Mouse (Mus musculus) heart, postnatal 36 days (tissue): ENCODE results near the gene Fcgr4. TPM values are rescaled to one million over a fixed set of nuclear protein-coding genes. Genes with fewer than 3 reads are reported as not detected.
"Not testable (repeated sequence)": the region's sequence is repeated elsewhere in the genome, so short reads cannot be mapped to it uniquely, and the experiment has no call there.

Source experiments
- DNase-seq, 2 experiments: peaks; one replicate each; pipeline ENCODE4 v3.0.0; 2021 to 2022
- intact Hi-C: fragments of 180-260 bp; cut with DNase I; formaldehyde crosslinking; loops from one replicate; pipeline ENCODE4 v1.15.1; 2025
- total RNA-seq, 2 experiments: library from RNA; stranded (reverse); gene quantifications; 2 replicates each; pipeline ENCODE4 v1.2.3; 2021

Gene Fcgr4
- total RNA-seq = under 1 TPM in 1 of 2 experiments, not detected in 1; 0.76 TPM

- no peak for DNase-seq
- intact Hi-C loops = no loop called here
Observed at GRCm38 (mm10) chr1:171018737-171019136, at the start of gene Fcgr4. Gene Fcgr4 (plus strand): TSS chr1:171018920.

DNA sequence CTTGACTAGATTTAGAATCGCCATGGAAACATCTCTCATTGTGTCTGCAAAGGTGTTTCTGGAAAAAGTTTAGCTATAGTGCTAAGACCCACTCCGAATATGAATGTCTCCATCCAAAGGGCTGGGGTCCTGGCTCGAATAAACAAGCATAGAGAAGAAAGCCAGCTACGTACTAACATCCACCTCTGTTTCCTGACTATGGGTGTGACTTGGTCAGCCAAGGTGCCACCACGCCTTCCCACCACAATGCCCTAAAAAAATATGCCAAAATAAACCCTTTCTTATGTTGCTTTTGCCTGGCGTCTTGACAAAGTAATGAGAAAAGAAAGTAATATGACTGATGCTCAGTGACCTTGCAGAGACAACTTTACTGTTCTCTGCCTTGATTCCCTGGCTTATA is 46.2 kb upstream of the Fcgr4 start:
- intact Hi-C loops = no loop called here
- no peak for DNase-seq

- DNase-seq = no peak
- intact Hi-C loops = no loop called here
Observed at GRCm38 (mm10) chr1:170972936-170973335, 45.8 kb upstream of the Fcgr4 start.

DNA sequence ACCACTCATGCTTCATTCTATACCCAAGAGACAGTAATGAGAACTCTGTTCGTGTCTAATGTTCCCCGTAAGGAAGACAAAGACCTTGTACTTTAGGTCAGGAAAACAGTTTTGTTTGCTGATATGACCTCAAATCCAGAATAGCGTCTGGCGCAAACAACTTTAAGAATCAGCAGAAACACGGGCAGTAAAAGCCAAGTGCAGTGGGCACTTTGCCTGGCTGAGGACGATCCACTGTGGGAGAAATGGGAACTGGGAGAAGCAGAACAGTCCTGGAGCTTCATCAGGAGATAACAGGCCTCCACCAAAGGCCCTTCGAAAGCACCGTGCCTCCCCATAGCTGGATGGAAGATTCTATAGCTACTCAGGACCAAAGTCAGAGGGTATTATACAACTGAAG is 44.5 kb upstream of the Fcgr4 start:
- intact Hi-C loops = no loop called here
- DNase-seq = no peak

GRCm38 (mm10) chr1:170974736-170975135 is 44.0 kb upstream of the Fcgr4 start:
- no peak for DNase-seq
- intact Hi-C loops = no loop called here

GRCm38 (mm10) chr1:170975350-170975749 is 43.4 kb upstream of the Fcgr4 start:
- intact Hi-C loops, DNase-seq: not testable (repeated sequence)

GRCm38 (mm10) chr1:170975751-170976161 is 43.0 kb upstream of the Fcgr4 start:
- DNase-seq = no peak
- intact Hi-C loops = no loop called here

DNA sequence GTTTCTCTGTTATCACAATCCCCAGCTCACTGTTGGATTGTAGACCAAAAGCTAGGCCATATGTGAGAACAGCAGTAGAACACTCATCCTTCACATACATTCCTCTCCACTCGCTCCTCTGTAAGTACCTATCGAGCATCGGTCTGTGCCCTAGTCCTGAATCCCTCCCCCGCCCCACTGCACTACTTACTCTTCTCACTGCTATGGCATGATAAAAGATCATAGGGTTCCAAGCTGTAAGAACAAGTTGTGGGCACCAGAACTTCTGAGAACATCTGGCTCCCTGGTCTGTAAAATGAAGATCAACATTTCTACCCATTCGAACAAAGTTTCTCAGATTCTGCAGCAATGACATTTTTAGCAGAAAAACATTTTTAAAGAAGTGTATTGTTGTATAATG is 42.3 kb upstream of the Fcgr4 start, which contains the start of gene Fcgr2b:
Gene Fcgr2b, minus strand, starts transcription at position 101 of the 400 bp plus-strand sequence.
- intact Hi-C loops = no loop called here
- no peak for DNase-seq

- intact Hi-C loops = no loop called here
- no peak for DNase-seq
Observed at GRCm38 (mm10) chr1:170978601-170979000, 40.1 kb upstream of the Fcgr4 start.

DNA sequence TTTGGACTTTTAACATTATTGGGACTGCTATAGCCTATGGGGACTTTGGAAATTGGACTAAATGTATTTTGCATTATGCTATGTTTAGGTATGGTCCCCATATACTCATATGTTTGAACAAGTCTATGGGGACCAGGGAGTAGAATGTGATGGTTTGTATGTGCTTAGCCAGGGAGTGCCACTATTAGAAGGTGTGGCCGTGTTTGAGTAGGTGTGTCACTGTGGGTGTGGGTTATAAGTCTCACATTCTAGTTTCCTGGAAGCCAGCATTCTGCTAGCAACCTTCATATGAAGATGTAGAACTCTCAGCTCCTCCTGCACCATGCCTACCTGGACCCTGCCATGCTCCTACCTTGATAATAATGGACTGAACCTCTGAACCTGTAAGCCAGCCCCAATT is 37.0 kb upstream of the Fcgr4 start:
- DNase-seq, intact Hi-C loops: not testable (repeated sequence)

GRCm38 (mm10) chr1:170982301-170982700 is 36.4 kb upstream of the Fcgr4 start:
- intact Hi-C loops = no loop called here
- DNase-seq = no peak

DNA sequence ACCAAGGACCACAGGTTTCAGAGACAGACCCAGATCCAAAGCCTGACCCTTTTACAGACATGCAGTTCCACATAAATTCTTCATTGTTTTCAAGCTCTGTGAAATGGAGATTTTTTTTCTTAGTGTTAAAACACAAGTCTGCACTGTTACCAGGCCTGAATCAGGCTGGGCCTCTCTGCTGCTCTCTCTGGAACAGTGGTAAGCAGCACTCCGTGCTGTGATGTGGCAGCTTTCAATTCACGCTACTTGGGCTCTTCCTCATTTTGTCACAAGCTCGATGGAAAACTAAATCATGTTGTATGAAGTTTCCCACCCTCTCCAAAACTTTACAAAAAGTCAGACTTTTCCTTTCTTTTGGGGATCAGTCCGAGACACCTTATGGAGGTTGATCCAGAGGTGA is 35.7 kb upstream of the Fcgr4 start:
- DNase-seq = no peak
- intact Hi-C loops = no loop called here

DNA sequence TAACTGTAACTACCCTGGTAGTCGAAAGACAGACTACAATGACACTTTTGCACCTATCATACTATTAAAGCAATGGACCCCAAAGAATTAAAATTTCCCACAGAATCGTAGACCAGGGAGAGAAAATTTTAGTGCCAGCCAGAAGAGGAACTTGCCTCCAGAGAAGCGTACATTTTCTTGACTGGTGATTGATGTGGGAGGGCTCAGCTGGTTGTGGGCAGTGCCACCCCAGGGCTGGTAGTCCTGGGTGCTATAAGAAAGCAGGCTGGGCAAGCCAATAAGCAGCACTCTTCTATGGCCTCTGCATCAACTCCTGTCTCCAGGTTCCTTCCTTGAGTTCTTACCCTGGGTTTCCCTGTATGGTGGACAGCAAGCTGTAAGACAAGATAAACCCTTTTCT is 33.6 kb upstream of the Fcgr4 start:
- no peak for DNase-seq
- intact Hi-C loops = no loop called here

DNA sequence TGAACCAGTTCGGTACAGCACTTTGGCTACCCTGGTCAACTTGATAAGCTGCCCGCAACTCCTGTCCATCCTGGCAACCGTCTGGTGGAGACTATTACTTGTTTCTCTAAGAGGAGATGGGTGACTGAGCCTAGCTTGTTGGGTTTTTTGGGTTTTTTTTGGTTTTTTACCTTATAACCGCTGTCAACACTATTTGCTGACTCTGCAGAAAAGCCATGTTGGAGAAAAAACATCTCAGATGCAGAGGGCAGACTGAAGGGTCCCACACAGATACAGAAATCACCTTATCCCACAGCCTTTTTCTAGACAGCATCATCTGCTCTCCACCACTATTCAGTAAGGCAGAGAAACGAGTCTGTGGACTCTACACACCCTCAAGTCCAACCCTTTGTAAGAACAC is 32.9 kb upstream of the Fcgr4 start:
- no peak for DNase-seq
- intact Hi-C loops = no loop called here

GRCm38 (mm10) chr1:170989656-170990055 is 29.1 kb upstream of the Fcgr4 start:
- DNase-seq = no peak
- intact Hi-C loops = no loop called here

DNA sequence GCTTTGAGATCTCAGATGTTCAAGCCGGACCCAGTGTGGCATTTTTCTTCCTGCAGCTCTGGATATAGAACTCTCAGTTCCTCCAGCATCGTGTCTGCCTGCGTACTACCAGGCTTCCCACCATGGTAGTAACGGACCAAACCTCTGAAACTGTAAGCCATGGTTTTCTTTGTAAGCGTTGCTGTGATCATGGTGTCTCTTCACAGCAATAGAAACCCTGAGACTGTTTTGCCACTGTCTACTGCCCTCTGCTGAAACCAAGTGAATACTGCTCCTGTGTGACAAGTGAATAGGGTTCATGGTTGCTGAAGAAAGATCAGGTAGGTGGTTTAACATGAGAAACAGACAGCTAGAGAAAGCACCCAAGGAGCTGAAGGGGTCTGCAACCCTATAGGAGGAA is 26.2 kb upstream of the Fcgr4 start:
- intact Hi-C loops = no loop called here
- DNase-seq = no peak

DNA sequence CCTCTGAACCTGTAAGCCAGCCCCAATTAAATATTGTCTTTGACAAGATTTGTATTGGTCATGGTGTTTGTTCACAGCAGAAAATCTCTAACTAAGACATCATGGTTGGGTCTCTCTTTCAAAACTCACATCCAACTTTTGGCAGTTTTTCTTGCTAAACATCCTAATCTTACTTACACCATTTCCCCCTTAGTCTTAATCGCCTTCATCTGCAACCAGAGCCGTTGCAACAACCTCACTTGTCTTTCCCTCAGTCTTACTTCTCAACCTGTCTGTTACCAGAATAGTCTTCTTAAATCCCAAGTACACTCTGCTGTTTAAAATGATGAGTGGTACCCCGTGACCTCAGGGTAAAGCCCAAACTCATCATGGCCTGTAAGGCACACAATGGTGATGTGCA is 22.7 kb upstream of the Fcgr4 start:
- no peak for DNase-seq
- intact Hi-C loops = loop anchor here (1.0 kb wide), 1 partner anchor 95 kb away; no protein-coding TSS in a partner anchor

GRCm38 (mm10) chr1:170996753-170997152 is 22.0 kb upstream of the Fcgr4 start:
- peak; percentile 58 to 62 for DNase-seq
- intact Hi-C loops = loop anchor here (1.0 kb wide), 1 partner anchor 95 kb away; no protein-coding TSS in a partner anchor

DNA sequence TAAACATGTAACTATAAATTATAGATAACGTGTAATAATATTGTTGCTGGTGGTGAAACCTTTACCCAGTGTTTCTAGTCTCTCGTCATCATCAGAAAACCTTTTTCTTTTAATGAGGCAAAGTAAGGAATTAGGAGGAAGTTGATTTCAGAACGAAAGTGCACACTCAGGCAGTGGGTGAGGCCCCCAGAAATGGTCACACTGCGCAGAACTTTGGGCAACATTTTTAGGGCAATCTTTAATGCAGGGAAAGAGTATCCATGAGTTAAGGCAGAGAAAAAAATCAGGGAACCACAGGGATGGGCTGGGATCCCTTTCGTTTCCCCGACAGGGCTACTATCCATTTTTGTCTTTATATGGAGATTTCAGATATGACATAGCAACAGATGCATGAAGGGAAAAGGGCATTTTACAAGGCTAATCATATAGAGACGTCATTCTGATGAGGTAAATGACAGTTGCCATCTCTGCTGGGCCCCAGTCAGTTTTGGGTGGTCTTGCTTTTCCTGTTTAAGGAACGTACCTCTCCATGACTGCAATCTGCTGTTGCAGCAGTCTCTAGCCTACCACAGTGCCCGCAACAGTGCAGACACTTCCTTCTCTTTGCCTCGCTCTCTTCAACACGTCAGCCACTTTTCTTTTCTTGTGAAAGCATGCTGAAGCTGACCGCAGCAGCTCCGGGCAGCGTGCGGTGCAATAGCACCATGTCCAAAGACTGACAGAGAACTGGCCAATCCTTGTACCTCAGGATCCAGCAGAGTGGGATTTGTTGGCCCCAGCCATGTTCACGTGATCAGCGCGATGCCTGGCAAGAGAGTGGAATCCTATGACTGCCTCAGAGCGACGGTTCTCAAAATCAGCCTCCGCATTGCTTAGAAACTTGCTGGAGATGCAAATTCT is 20.7 kb upstream of the Fcgr4 start:
- peak; percentile 39 to 50 for DNase-seq
- intact Hi-C loops = no loop called here

DNA sequence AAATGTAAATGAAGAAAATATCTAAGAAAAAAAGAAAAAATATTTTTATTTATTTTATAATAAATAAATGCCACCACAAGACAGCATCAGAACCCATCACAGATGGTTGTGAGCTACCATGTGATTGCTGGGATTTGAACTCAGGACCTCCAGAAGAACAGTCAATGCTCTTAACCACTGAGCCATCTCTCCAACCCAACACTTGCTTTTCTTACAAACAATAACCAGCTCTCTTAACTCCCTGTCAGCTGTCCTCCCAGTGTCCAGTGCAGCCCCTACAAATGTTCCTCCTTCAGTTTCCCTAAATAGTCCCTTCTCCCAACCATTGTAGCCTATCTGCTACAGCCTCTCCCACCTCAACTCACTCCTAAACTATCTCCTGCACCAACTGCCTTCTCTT is 18.9 kb upstream of the Fcgr4 start:
- DNase-seq = no peak
- intact Hi-C loops = no loop called here

GRCm38 (mm10) chr1:171005081-171005480 is 13.6 kb upstream of the Fcgr4 start:
- DNase-seq = no peak
- intact Hi-C loops = no loop called here

- intact Hi-C loops = no loop called here
- DNase-seq = no peak
Observed at GRCm38 (mm10) chr1:171005586-171005985, 13.1 kb upstream of the Fcgr4 start.
